Mouse (Mus musculus) megakaryocyte, embryonic 14.5 days (primary cell): Measurements from ENCODE around the gene Lrpprc. TPM values are rescaled to one million over a fixed set of nuclear protein-coding genes. Genes with fewer than 3 reads are reported as not detected.

Experiments
- H3K27me3 ChIP-seq: replicated peaks from 2 replicates; pipeline ENCODE3; 2012; ENCODE audit warnings: inconsistent platforms
- H3K36me3 ChIP-seq: replicated peaks from 2 replicates; pipeline ENCODE3; 2012; ENCODE audit warnings: low read length, inconsistent platforms, mixed read lengths
- H3K4me1 ChIP-seq: 2 replicates; pipeline ENCODE4 v1.6.1; 2012; ENCODE audit warnings: inconsistent platforms
- H3K4me3 ChIP-seq: replicated peaks from 2 replicates; pipeline ENCODE3; 2012; ENCODE audit warnings: moderate library complexity, mild to moderate bottlenecking, inconsistent platforms
- H3K9me3 ChIP-seq: 2 replicates; pipeline ENCODE4 v1.6.1; 2012; ENCODE audit warnings: inconsistent platforms
- FLI1 ChIP-seq: IDR thresholded peaks from 2 replicates; pipeline ENCODE4 v1.6.1; 2012; ENCODE audit warnings: low read length, inconsistent platforms, mixed read lengths
- GATA1 ChIP-seq: IDR thresholded peaks from 3 replicates; pipeline ENCODE4 v1.6.1; 2012; ENCODE audit warnings: mixed read lengths, low read length, inconsistent platforms, borderline replicate concordance
- polyA plus RNA-seq: library from polyadenylated mRNA; stranded (reverse); fragments of >175 nt; gene quantifications from 2 replicates; pipeline ENCODE4 v1.2.3, GENCODE M21; 2012; ENCODE audit warnings: low replicate concordance; ENCODE audit not compliant: insufficient read depth

Gene Lrpprc
- polyA plus RNA-seq, 1 experiment = 2.3 TPM

- H3K4me1 ChIP-seq = no peaks in the 10 kb centered on the region
- H3K9me3 ChIP-seq = no peaks in the 10 kb centered on the region
- H3K27me3 ChIP-seq = no peaks in the 10 kb centered on the region
- no peak for TF ChIP-seq GATA1
- TF ChIP-seq FLI1 = no peak
- H3K4me3 ChIP-seq = no peak overlapping the region
- peaks cover 95% of the 10 kb centered on the region for H3K36me3 ChIP-seq
Measured at GRCm38 (mm10) chr17:84725163-84725562, 65.4 kb downstream of the Lrpprc start.

DNA sequence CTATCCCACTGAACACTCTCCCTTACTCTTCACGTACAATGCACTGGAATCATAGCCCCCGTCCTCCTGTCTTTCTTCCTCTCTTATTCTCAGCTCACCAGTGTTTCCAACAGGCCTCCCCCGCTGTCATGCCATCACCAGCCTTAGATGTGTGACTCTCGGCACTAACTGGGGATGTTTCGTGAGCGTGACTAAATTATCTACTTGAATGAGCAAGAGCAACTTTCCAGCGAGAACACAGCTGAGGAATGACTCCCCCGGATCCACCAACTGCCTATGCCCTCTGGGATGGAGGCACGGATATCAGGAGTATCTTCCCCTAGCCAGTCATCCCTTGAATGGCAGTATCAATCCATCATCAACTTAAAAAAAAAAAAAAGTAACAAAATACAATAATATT lies 66.6 kb downstream of the Lrpprc start:
- Histone ChIP-seq H3K27me3 (no peaks in the 10 kb centered on the region), H3K4me1 (peaks cover 6% of the 10 kb centered on the region), H3K9me3 (no peaks in the 10 kb centered on the region), H3K4me3 (no peak overlapping the region), H3K36me3 (peaks cover 84% of the 10 kb centered on the region)
- TF ChIP-seq FLI1 (no peak), GATA1 (no peak)

DNA sequence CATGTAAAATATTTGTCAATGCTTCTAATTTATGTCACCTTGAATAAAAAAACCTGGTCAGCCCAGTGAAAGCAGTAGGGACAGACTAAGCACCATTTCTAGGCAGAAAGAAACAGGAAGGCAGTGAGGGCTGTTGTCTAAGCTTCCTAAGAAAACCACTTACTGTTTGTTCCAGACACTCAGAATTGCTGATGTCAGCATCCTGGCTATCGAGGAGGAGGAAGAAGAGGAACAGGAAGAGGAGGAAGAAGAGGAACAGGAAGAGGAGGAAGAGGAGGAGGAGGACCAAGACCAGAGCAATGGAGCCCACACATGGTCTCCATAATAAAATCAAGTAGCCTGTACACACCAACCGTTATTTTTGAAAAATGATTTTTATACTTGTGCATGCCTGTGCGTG lies 71.5 kb downstream of the Lrpprc start:
- H3K9me3 ChIP-seq = no peaks in the 10 kb centered on the region
- no peaks in the 10 kb centered on the region for H3K27me3 ChIP-seq
- TF ChIP-seq GATA1 = no peak
- TF ChIP-seq FLI1 = no peak
- no peak overlapping the region for H3K4me3 ChIP-seq
- peaks cover 69% of the 10 kb centered on the region for H3K36me3 ChIP-seq
- peaks cover 16% of the 10 kb centered on the region for H3K4me1 ChIP-seq

DNA sequence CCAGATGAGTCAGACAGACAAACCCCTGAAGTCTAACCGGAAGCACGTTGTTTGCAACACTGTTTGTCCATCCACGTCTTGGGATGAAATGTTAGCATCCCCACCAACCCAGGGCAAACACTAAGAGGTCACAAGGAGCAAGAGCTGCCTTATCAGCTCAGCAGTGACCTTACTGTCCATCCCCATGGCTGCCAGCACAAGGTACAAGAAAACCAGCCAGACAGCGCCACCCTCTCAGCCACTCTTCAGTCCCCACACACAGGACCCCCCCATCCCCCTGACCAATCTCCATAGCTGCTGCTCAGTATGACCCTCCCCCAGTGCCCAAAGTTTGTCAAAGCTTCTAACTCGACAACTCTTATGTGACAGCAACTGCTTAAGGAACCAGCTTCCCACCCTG lies 73.2 kb downstream of the Lrpprc start:
- Histone ChIP-seq H3K36me3 (peaks cover 67% of the 10 kb centered on the region), H3K9me3 (no peaks in the 10 kb centered on the region), H3K4me3 (no peak overlapping the region), H3K4me1 (peaks cover 16% of the 10 kb centered on the region), H3K27me3 (no peaks in the 10 kb centered on the region)
- TF ChIP-seq GATA1 (no peak), FLI1 (no peak)

DNA sequence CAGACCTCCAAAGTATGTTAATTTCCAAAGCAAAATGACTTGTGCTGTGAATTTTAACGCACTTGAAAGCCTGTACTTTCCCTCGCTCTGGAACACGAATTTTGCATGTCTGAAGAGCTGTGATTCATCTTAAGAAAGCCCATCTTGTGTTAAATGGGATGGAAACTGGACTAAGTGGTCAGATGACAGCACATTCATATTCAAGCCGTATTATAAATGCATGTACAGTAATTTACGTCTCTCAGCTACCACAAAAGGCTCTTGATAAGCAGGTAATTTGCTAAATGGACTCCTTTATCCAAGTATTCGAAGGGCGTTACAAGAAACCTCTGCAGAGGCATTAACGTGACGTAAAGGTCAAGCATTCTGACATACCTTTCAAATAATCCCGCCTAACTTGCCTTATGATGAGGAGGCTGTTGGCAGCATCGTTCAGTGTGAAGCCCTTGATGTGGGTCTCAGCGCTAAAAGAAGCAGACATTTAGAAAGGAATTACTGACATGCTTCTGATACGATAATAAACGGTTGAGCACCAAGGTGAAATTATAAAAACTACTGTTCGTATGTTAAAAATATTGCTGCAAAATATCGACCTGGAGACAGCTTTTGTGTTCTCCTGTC lies 74.2 kb downstream of the Lrpprc start:
- Histone ChIP-seq H3K4me3 (no peak overlapping the region), H3K4me1 (peaks cover 16% of the 10 kb centered on the region), H3K9me3 (no peaks in the 10 kb centered on the region), H3K27me3 (no peaks in the 10 kb centered on the region), H3K36me3 (peaks cover 66% of the 10 kb centered on the region)
- no peak for TF ChIP-seq FLI1
- no peak for TF ChIP-seq GATA1

GRCm38 (mm10) chr17:84714930-84715329 lies 75.7 kb downstream of the Lrpprc start:
- Histone ChIP-seq H3K4me1 (peaks cover 16% of the 10 kb centered on the region), H3K27me3 (no peaks in the 10 kb centered on the region), H3K4me3 (no peak overlapping the region), H3K9me3 (no peaks in the 10 kb centered on the region), H3K36me3 (peaks cover 67% of the 10 kb centered on the region)
- TF ChIP-seq GATA1 (no peak), FLI1 (no peak)

DNA sequence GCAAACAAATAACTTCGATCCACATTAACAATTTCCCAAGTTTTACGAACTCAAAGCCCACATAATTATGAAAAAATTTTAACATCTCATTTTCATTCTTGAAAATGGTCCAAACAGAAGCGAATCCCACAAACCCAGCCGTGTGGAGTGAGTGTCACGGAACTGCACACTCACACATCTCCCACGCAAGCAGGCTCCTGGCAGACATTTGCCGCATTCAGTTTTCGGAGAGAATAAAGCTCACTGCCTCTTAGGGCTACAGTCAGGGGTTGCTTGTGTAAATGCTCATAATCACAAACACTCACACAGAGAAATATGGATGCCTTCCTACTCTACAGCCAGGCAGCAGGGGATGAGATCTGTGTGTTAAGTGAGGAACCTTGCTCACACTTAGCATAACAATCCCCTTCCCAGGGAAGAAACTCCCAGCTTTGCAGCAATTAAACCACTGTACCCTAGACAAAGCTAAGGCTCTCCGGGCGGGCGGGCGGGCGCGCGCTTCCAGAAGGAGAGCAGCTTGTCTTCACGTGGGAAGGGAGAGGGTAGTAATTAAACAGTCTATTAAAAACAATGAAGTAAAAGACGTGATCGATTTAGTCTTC lies 76.9 kb downstream of the Lrpprc start:
- TF ChIP-seq FLI1 = no peak
- no peak for TF ChIP-seq GATA1
- H3K36me3 ChIP-seq = peaks cover 80% of the 10 kb centered on the region
- no peak overlapping the region for H3K4me3 ChIP-seq
- no peaks in the 10 kb centered on the region for H3K27me3 ChIP-seq
- peaks cover 6% of the 10 kb centered on the region for H3K4me1 ChIP-seq
- no peaks in the 10 kb centered on the region for H3K9me3 ChIP-seq

DNA sequence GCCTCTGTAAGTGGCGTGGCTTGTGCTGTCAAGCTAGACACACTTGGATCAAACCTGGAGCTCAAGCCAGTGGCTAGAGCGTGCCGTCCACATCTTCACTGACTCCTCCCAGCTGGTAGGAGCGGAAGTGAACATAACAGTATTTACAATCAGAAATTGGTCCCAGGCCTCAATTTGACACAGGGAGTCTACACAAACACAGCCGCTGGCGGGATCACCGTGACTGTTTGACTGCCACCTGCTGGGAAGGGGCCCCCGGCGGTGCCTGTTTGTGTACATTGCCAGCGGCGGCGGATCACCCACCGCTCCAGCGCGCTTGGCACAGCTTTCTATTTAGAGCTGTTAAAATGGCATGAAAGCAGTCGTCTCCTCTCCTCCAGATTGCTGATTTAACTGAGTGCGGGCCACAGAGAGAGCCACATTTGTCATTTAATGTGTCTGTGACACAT lies 81.2 kb downstream of the Lrpprc start:
- Histone ChIP-seq H3K4me3 (no peak overlapping the region), H3K36me3 (peaks cover 86% of the 10 kb centered on the region), H3K4me1 (no peaks in the 10 kb centered on the region), H3K9me3 (no peaks in the 10 kb centered on the region), H3K27me3 (no peaks in the 10 kb centered on the region)
- TF ChIP-seq FLI1 = no peak
- no peak for TF ChIP-seq GATA1

DNA sequence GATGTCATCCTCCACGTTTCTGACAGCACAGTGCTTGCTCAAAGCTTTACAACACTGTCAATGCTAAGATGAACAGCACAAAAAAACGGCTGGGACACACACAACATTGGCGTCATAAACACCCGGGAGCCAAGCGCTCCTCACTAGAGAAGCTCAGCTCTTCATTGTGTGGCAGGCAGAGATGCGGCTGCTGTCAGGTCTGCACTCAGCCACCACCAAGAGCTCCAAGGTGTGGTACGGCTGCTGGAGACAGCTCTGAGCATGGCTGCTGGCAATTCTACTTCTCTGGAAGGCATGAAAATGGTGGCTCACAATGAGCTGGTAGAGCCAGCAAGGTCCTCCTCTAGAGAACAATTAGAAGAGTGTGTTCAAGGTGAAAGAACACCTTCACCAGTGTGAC lies 81.8 kb downstream of the Lrpprc start:
- H3K4me1 ChIP-seq = no peaks in the 10 kb centered on the region
- H3K36me3 ChIP-seq = peaks cover 88% of the 10 kb centered on the region
- H3K9me3 ChIP-seq = no peaks in the 10 kb centered on the region
- H3K4me3 ChIP-seq = no peak overlapping the region
- no peaks in the 10 kb centered on the region for H3K27me3 ChIP-seq
- TF ChIP-seq FLI1 (no peak), GATA1 (no peak)

- Histone ChIP-seq H3K27me3 (no peaks in the 10 kb centered on the region), H3K9me3 (no peaks in the 10 kb centered on the region), H3K4me1 (no peaks in the 10 kb centered on the region), H3K4me3 (no peak overlapping the region), H3K36me3 (peaks cover 83% of the 10 kb centered on the region)
- TF ChIP-seq FLI1 (no peak), GATA1 (no peak)
Measured at GRCm38 (mm10) chr17:84707407-84707806, 83.2 kb downstream of the Lrpprc start.

GRCm38 (mm10) chr17:84698727-84699126 lies 91.9 kb downstream of the Lrpprc start:
- no peak overlapping the region for H3K4me3 ChIP-seq
- TF ChIP-seq GATA1 = no peak
- no peak for TF ChIP-seq FLI1
- peaks cover 11% of the 10 kb centered on the region for H3K36me3 ChIP-seq
- no peaks in the 10 kb centered on the region for H3K4me1 ChIP-seq
- H3K9me3 ChIP-seq = no peaks in the 10 kb centered on the region
- peaks cover 41% of the 10 kb centered on the region for H3K27me3 ChIP-seq
